Mouse (Mus musculus): ENCODE results near the gene Gsta4.

DNA sequence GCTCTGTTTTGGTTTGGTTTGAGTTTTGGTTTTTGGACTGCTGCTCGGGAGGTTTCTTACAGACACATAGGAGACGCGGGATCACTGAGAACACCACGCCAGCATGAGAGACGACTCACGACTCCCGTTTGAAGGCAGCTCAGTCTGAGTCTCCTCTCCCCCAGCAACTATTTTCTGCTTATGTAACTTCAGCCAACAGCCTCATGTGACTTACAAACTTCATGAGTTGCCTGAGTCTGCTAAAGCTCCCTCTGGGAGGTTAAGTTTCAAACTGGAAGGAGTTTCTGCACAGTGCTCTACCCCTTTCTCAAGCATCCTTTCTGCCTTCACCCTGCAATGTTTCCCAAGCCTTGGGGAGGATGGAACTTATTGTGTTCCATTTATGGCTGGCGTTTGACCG lies 3.1 kb downstream of the Gsta4 start:
- TF ChIP-seq CTCF (IDR thresholded peaks at IDR 0.05; ENCODE audit: borderline replicate concordance, insufficient read depth, low read depth, low read length) = no peak
- TF ChIP-seq POLR2A (IDR thresholded peaks at IDR 0.05; ENCODE audit: borderline replicate concordance, insufficient read depth, low read length) = no peak
